Mouse (Mus musculus) adrenal gland, postnatal 4 days (tissue): ENCODE results near the gene Atp6v0a4. TPM values are rescaled to one million over a fixed set of nuclear protein-coding genes. Genes with fewer than 3 reads are reported as not detected.

Experiments used
- DNase-seq, 2 experiments: peaks; one replicate each; pipeline ENCODE4 v3.0.0; 2021 to 2022; ENCODE audit warnings: low spot score in 2 of 2, mixed read lengths in 2 of 2
- total RNA-seq, 2 experiments: library from RNA; stranded (reverse); gene quantifications; 2 replicates each; pipeline ENCODE4 v1.2.3; 2021

The Atp6v0a4 gene
- total RNA-seq, 2 experiments from 2014 or later: 3.8 to 12.0 TPM

- DNase-seq: no peak
These were observed 3.7 kb upstream of the Atp6v0a4 start for GRCm38 (mm10) chr6:38128115-38128514.

- DNase-seq: no peak
These were observed 1.1 kb upstream of the Atp6v0a4 start for GRCm38 (mm10) chr6:38125462-38125861.

GRCm38 (mm10) chr6:38124882-38125281 is 496 bp upstream of the Atp6v0a4 start:
- no peak for DNase-seq

- no peak for DNase-seq
These were observed 747 bp downstream of the Atp6v0a4 start for GRCm38 (mm10) chr6:38123471-38124206.

- no peak for DNase-seq
These were observed 1.6 kb downstream of the Atp6v0a4 start for GRCm38 (mm10) chr6:38122791-38123190.

- no peak for DNase-seq
These were observed 2.5 kb downstream of the Atp6v0a4 start for GRCm38 (mm10) chr6:38121843-38122242.

- no peak for DNase-seq
These were observed 3.6 kb downstream of the Atp6v0a4 start for GRCm38 (mm10) chr6:38120681-38121371.

GRCm38 (mm10) chr6:38118341-38118740 is 6.0 kb downstream of the Atp6v0a4 start:
- DNase-seq: no peak

- DNase-seq: no peak
These were observed 8.1 kb downstream of the Atp6v0a4 start for GRCm38 (mm10) chr6:38116107-38116770.

GRCm38 (mm10) chr6:38110859-38111258 is 13.5 kb downstream of the Atp6v0a4 start:
- DNase-seq: no peak

GRCm38 (mm10) chr6:38109871-38110270 is 14.5 kb downstream of the Atp6v0a4 start:
- no peak for DNase-seq

- no peak for DNase-seq
These were observed 15.1 kb downstream of the Atp6v0a4 start, which contains the start of gene Tmem213 for GRCm38 (mm10) chr6:38109160-38109795. Gene Tmem213, plus strand, starts transcription at chr6:38109255.

- no peak for DNase-seq
These were observed 15.9 kb downstream of the Atp6v0a4 start for GRCm38 (mm10) chr6:38108449-38108848.

GRCm38 (mm10) chr6:38105924-38106323 is 18.5 kb downstream of the Atp6v0a4 start:
- DNase-seq: no peak

- DNase-seq: no peak
These were observed 20.6 kb downstream of the Atp6v0a4 start for GRCm38 (mm10) chr6:38103775-38104174.

- no peak for DNase-seq
These were observed 22.1 kb downstream of the Atp6v0a4 start for GRCm38 (mm10) chr6:38102216-38102795.

GRCm38 (mm10) chr6:38096961-38097370 is 27.4 kb downstream of the Atp6v0a4 start:
- DNase-seq: no peak

- no peak for DNase-seq
These were observed 29.7 kb downstream of the Atp6v0a4 start for GRCm38 (mm10) chr6:38094701-38095100.

GRCm38 (mm10) chr6:38092539-38092938 is 31.8 kb downstream of the Atp6v0a4 start:
- no peak for DNase-seq

GRCm38 (mm10) chr6:38087242-38088026 is 37.0 kb downstream of the Atp6v0a4 start:
- DNase-seq: no peak
